ENCODE assay signal across 13 mouse cellular contexts in genomic region chr11:89932231-89932865, GRCm38 (mm10).
DNase-seq lines count a peak whose midpoint lies in the region; ATAC-seq lines count a peak whose summit lies in the region.
"Had no signal": no experiment of that assay in that cellular context is flagged by ENCODE, and none has a peak within 500 bp of the region (broad histone marks: within the 10 kb centered on the region; RNA-seq: fewer than 3 reads in every experiment).

No protein-coding gene starts in this region.

- 12% methylated on average over 8 of the region's 8 CpGs for WGBS in forebrain, embryonic 14.5 days

- H3K4me3 ChIP-seq in forebrain, embryonic 14.5 days (ENCODE audit: low read depth, low read length): no peak overlapping the region
- H3K4me3 ChIP-seq: hindbrain, embryonic 10.5 days; midbrain, embryonic 13.5 days had no signal

- intact Hi-C loops in left cerebral cortex, postnatal 4 days (cut with DNase I): no loop called here

- H3K27me3 ChIP-seq in forebrain, embryonic 14.5 days (replicated peaks; ENCODE audit: control insufficient read depth, insufficient read depth, low read length): no peaks in the 10 kb centered on the region
- H3K27me3 ChIP-seq: midbrain, embryonic 13.5 days had no signal

- H3K4me2 ChIP-seq in forebrain, embryonic 14.5 days (ENCODE audit: low read length): no peak overlapping the region
- H3K4me2 ChIP-seq: midbrain, embryonic 13.5 days had no signal

- H3K27ac ChIP-seq in forebrain, embryonic 14.5 days (ENCODE audit: low read depth, low read length): no peak overlapping the region
- H3K27ac ChIP-seq: hindbrain, embryonic 10.5 days; midbrain, embryonic 13.5 days had no signal

- peaks cover 13% of the 10 kb centered on the region for H3K4me1 ChIP-seq in forebrain, embryonic 14.5 days (ENCODE audit: control insufficient read depth, insufficient read depth, low read length)
- H3K4me1 ChIP-seq: hindbrain, embryonic 10.5 days had no signal

- ATAC-seq in frontal cortex, adult (ENCODE audit: low TSS enrichment): no peak
- no peak for ATAC-seq in forebrain, embryonic 14.5 days
- ATAC-seq: lung, postnatal 0 days; midbrain, embryonic 13.5 days had no signal

- H3K9ac ChIP-seq in forebrain, embryonic 14.5 days (ENCODE audit: low read length): no peak overlapping the region
- H3K9ac ChIP-seq: midbrain, embryonic 13.5 days had no signal

- no peaks in the 10 kb centered on the region for H3K36me3 ChIP-seq in forebrain, embryonic 14.5 days (ENCODE audit: control insufficient read depth, insufficient read depth, low read length)
- H3K36me3 ChIP-seq: hindbrain, embryonic 10.5 days; midbrain, embryonic 13.5 days had no signal

- DNase-seq in frontal cortex, postnatal 36 days (ENCODE audit: low spot score in 2 of 2): peak; percentile 24 to 33
- DNase-seq in cerebellum, adult 18-20 months: peak; percentile 24 to 27
- peak; percentile 67 for DNase-seq in forebrain, embryonic 14.5 days (ENCODE audit: low spot score)
- DNase-seq in left cerebral cortex, postnatal 4 days: peak; percentile 13
- no peak for DNase-seq in kidney, adult 8-10 months
- no peak for DNase-seq in spleen, adult 18-20 months
- no peak for DNase-seq in c-Kit-positive CD71-positive TER-119-positive erythroid progenitor cells, embryonic 14.5 days (ENCODE audit: low spot score)
- DNase-seq: kidney, postnatal 10 days; thymus, postnatal 14 days had no signal

- no peaks in the 10 kb centered on the region for H3K9me3 ChIP-seq in forebrain, embryonic 14.5 days (replicated peaks; ENCODE audit: control insufficient read depth, low read length)
- H3K9me3 ChIP-seq: hindbrain, embryonic 10.5 days; midbrain, embryonic 13.5 days had no signal

Comparison
In these comparisons a context has a peak if more than half of its experiments do, and no peak if none do; other contexts are left out.
1. DNase-seq: peak in frontal cortex, postnatal 36 days (2 of 2), cerebellum, adult 18-20 months (2 of 2), forebrain, embryonic 14.5 days (single experiment) and left cerebral cortex, postnatal 4 days (single experiment); none in kidney, adult 8-10 months (0 of 2), spleen, adult 18-20 months (0 of 2) and c-Kit-positive CD71-positive TER-119-positive erythroid progenitor cells, embryonic 14.5 days (single experiment).